Mouse (Mus musculus): Measurements from ENCODE around the gene Mapk9. TPM values are rescaled to one million over a fixed set of nuclear protein-coding genes. Genes with fewer than 3 reads are reported as not detected.

Gene Mapk9
- polyA plus RNA-seq, 1 experiment from 2014 or later, result 36.1 TPM

DNA sequence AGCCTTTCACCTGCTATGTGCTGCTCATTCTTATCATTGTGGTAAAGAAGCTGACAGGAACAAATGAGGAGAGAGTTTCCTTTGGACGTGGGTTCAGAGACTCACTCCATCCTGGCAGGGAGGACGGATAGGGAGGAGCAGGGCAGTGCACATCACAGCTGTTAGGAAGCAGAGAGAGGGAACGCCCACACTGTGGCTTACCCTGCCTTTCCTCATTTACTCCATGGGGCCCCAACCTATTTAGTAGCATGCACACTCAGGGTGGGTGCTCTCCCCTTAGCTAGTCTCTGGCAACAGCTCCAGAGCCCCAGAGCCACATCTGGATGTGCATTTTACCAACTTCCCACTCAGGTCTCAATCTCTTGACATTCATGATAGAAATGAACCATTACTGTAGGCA is 3.8 kb upstream of the Mapk9 start:
- no peaks in the 10 kb centered on the region for H3K27me3 ChIP-seq
- peaks cover 11% of the 10 kb centered on the region for H3K4me1 ChIP-seq
- no peak overlapping the region for H3K4me2 ChIP-seq
- WGBS, result 32% methylated on average over 3 of the region's 3 CpGs
- no peak overlapping the region for H3K27ac ChIP-seq
- H3K9me3 ChIP-seq, result no peaks in the 10 kb centered on the region
- no peaks in the 10 kb centered on the region for H3K36me3 ChIP-seq
- no peak for ATAC-seq (ENCODE audit: borderline replicate concordance, extremely low read depth, low FRiP score, low TSS enrichment)
- H3K4me3 ChIP-seq, result no peak overlapping the region
- no peak overlapping the region for H3K9ac ChIP-seq

DNA sequence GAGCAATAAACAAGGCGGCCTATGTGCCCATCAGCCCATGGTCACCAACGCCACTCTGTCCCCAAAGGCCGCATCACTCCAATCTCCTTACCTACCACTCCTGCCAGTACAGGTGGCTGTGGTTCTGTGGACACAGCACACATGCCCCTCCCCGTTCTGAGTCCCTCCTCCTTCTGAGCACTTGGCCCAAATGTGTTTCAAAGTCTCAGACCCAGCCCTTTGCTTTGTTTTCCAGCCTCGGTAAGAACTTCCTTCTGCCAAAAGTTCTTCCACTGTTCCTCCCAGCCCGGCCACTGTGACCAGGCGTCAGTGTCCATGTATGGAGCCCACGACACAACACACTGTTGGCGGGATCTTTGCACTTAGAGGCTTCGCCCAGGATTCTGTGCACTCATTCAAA is 2.2 kb upstream of the Mapk9 start:
- Histone ChIP-seq H3K4me1 (peaks cover 21% of the 10 kb centered on the region), H3K36me3 (no peaks in the 10 kb centered on the region), H3K4me2 (no peak overlapping the region), H3K27ac (no peak overlapping the region), H3K9me3 (no peaks in the 10 kb centered on the region), H3K4me3 (no peak overlapping the region), H3K9ac (no peak overlapping the region), H3K27me3 (no peaks in the 10 kb centered on the region)
- no peak for ATAC-seq (ENCODE audit: borderline replicate concordance, extremely low read depth, low FRiP score, low TSS enrichment)
- 79% methylated on average over 10 of the region's 10 CpGs for WGBS

DNA sequence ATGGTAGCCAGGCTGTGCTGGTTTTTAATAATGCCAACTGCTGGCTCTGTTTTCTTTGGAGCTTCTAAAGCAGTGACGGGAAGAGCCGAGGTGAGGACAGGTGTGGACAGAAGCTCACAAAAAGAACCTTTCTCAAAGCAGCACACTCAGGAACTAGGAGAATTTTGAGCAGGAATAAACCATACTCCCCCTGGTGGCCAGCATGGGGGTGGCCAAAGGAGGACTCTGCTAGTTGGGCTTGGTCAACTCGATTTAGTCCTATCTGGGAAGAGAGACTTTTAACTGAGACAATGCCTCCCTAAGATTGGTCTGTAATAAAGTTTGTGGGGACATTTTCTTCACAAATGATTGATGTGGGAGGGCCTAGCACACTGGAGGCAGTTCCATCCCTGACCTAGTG is 1.6 kb upstream of the Mapk9 start:
- Histone ChIP-seq H3K4me2 (no peak overlapping the region), H3K4me1 (peaks cover 21% of the 10 kb centered on the region), H3K4me3 (no peak overlapping the region), H3K27ac (no peak overlapping the region), H3K9me3 (no peaks in the 10 kb centered on the region), H3K27me3 (no peaks in the 10 kb centered on the region), H3K36me3 (0 out of 2 replicates have a peak, but pooled peaks cover 3% of the 10 kb centered on the region), H3K9ac (no peak overlapping the region)
- 41% methylated on average over 3 of the region's 3 CpGs for WGBS
- ATAC-seq (ENCODE audit: borderline replicate concordance, extremely low read depth, low FRiP score, low TSS enrichment), result no peak

DNA sequence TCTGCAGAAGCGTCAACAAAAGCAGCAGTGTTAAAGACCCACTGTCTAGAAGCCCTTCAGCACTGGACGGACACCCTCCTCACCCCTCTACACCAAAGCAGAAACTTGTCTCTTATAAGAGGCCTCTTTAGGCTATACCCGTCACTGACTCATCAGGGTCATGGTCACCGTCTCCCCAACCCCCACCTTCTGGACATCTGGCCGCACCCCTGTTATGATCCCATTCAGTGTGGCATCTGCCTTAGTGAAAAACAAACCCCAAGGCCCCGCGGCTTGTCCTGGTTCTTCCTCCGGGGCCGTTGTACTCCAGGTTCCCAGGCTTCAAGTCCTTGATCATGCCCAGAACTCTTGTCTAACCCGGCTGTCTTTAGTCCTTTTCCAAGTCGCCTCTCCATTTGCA is 593 bp upstream of the Mapk9 start:
- 35% methylated on average over 11 of the region's 11 CpGs for WGBS
- peaks cover 21% of the 10 kb centered on the region for H3K4me1 ChIP-seq
- peaks cover 11% of the 10 kb centered on the region; the same call in 1 of the 2 replicates for H3K36me3 ChIP-seq
- H3K9ac ChIP-seq, result peak overlapping the region; percentile 48
- H3K9me3 ChIP-seq, result no peaks in the 10 kb centered on the region
- no peaks in the 10 kb centered on the region for H3K27me3 ChIP-seq
- H3K27ac ChIP-seq, result peak overlapping the region; percentile 48
- peak overlapping the region; percentile 64 for H3K4me2 ChIP-seq
- no peak for ATAC-seq (ENCODE audit: borderline replicate concordance, extremely low read depth, low FRiP score, low TSS enrichment)
- peak overlapping the region; percentile 70 for H3K4me3 ChIP-seq

DNA sequence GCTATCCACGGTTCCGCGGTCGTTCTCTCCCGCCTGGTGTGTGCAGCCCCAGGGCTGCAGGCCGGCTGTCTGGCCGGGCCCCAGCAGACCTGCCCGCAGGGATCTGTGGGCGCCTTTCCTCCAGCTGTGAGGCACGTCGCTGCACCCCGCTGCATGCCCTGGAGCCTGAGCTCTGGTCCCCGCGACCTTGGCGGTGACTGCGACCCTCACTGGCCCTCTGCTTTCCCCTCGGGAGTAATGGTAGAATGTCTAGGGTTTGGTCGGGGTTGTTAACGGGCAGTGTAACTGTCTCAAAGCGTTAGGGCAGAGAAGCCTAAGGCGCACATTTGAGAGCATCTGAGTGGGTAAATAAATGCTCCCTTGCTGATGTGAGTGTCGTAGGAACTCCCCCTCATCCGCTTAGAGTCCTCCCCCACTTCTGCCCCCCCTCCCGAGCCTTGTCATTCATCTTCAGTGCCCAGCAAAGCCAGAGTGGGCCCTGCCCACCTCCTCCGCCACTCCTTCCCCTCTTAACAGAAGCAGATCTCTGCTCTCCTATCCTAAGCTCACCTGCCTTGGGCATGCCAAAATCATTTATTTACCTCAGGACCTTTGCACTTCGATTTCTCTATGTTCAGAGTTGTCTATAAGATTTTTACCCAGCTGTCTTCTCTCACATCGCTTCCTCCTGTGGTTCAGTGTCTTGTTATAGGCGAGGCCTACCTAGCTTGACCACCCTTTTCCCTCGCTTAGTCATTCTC is 690 bp downstream of the Mapk9 start:
- peaks cover 13% of the 10 kb centered on the region; the same call in 1 of the 2 replicates for H3K36me3 ChIP-seq
- H3K4me2 ChIP-seq, result peak overlapping the region; percentile 64
- no peaks in the 10 kb centered on the region for H3K9me3 ChIP-seq
- H3K4me3 ChIP-seq, result peak overlapping the region; percentile 70
- no peaks in the 10 kb centered on the region for H3K27me3 ChIP-seq
- H3K9ac ChIP-seq, result peak overlapping the region; percentile 80
- 8% methylated on average over 29 of the region's 29 CpGs for WGBS
- peak overlapping the region; percentile 91 for H3K27ac ChIP-seq
- peak; percentile 5 for ATAC-seq (ENCODE audit: borderline replicate concordance, extremely low read depth, low FRiP score, low TSS enrichment)
- peaks cover 21% of the 10 kb centered on the region for H3K4me1 ChIP-seq

DNA sequence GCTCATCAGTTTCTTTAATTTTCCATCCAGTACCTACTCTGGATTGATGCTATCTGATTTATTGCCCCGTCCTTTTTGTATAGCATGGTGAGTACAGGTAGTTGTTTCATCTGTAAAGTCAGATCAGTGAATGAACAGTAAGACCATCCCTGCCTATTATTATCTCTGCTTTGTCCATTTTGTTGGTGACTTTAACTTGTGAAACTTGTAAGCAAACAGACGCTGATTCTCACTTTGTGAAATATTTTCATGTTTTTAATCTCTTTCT is 1.2 kb downstream of the Mapk9 start:
- peaks cover 13% of the 10 kb centered on the region; the same call in 1 of the 2 replicates for H3K36me3 ChIP-seq
- ATAC-seq (ENCODE audit: borderline replicate concordance, extremely low read depth, low FRiP score, low TSS enrichment), result no peak
- no peaks in the 10 kb centered on the region for H3K27me3 ChIP-seq
- H3K9ac ChIP-seq, result peak overlapping the region; percentile 80
- no peak overlapping the region for H3K27ac ChIP-seq
- peak overlapping the region; percentile 64 for H3K4me2 ChIP-seq
- H3K4me1 ChIP-seq, result peaks cover 21% of the 10 kb centered on the region
- 59% methylated on average over 2 of the region's 2 CpGs for WGBS
- H3K9me3 ChIP-seq, result no peaks in the 10 kb centered on the region
- H3K4me3 ChIP-seq, result peak overlapping the region; percentile 70

DNA sequence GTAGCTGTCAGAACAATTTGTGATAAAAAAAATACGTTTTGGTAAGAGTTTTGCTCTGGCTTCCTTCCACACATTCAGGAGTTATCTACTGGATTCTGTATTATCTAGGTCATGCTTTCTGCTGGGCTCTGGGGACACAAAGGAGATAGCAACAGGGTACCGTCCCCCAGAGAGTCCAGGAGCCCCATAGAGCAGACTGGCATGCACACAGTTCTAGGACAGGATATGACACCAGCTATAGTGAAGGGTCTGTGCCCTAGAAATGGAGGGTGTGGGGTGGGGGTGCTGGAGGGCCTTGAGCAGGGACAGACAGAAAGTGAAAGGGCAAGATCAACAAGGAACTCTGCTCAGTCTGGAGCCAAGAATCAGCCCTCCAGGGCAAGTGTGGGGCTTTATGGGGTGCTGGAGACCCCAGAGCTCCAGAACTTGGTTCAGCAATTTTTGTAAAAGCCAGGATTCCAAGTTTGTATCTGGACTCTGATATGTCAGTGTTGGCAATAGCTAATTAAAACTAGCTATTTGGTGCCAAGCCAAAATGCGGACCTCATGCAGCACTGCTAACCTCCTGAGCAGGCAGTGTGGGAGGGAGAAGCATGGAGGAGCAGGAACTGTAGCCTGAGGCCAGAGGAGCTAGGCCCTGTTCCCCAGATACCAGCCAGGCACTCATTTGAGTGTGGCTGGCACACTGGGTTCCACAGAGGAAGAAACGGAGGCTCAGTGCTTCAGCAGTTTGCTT is 1.7 kb downstream of the Mapk9 start:
- H3K27ac ChIP-seq, result no peak overlapping the region
- ATAC-seq (ENCODE audit: borderline replicate concordance, extremely low read depth, low FRiP score, low TSS enrichment), result no peak
- H3K27me3 ChIP-seq, result no peaks in the 10 kb centered on the region
- no peak overlapping the region for H3K4me3 ChIP-seq
- peaks cover 13% of the 10 kb centered on the region; the same call in 1 of the 2 replicates for H3K36me3 ChIP-seq
- 54% methylated on average over 4 of the region's 4 CpGs for WGBS
- no peaks in the 10 kb centered on the region for H3K9me3 ChIP-seq
- no peak overlapping the region for H3K9ac ChIP-seq
- peak overlapping the region; percentile 64; the same call in 1 of the 2 replicates for H3K4me2 ChIP-seq
- H3K4me1 ChIP-seq, result peaks cover 21% of the 10 kb centered on the region

DNA sequence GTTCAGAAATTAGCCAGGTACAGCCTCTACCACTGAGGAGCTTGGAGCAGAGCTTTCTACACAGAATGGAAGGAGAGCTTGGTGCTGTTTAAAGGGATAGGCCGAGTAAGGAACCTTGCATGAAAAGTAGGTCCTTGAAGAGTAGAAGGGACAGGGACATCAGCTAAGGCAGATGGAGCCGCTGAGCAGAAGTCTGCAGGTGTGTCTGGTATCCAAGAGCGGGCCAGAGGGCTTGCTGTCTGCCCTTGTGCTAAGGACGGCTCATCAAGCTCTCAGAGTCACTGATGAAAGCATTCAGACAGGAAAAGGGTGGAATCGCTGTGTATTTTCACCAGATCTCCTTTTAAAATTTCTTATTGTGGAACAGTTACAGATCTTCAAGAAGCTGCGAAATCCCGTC is 3.8 kb downstream of the Mapk9 start:
- H3K9me3 ChIP-seq, result no peaks in the 10 kb centered on the region
- WGBS, result 77% methylated on average over 7 of the region's 7 CpGs
- H3K27me3 ChIP-seq, result no peaks in the 10 kb centered on the region
- ATAC-seq (ENCODE audit: borderline replicate concordance, extremely low read depth, low FRiP score, low TSS enrichment), result no peak
- H3K4me3 ChIP-seq, result no peak overlapping the region
- peaks cover 24% of the 10 kb centered on the region for H3K36me3 ChIP-seq
- H3K9ac ChIP-seq, result no peak overlapping the region
- no peak overlapping the region for H3K4me2 ChIP-seq
- no peak overlapping the region for H3K27ac ChIP-seq
- peaks cover 21% of the 10 kb centered on the region for H3K4me1 ChIP-seq

DNA sequence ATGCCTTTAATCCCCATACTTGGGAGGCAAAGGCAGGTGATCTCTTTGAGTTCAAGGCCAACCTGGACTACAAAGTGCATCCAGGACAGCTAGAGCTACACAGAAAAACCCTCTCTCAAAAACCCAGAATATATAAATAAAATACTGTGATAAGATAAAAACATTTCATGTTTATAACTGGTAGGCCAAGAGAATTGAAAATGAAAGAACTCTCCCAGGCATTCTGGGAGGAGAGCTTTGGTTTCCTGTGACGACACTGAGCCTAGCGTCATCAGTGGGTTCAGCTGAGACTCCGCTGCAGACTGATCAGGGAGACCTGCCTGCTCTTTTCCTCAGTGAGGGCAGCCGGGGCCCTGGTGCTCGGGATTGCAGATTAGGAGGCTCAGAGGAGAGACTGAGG is 8.6 kb downstream of the Mapk9 start:
- no peaks in the 10 kb centered on the region for H3K9me3 ChIP-seq
- WGBS, result 71% methylated on average over 5 of the region's 5 CpGs

DNA sequence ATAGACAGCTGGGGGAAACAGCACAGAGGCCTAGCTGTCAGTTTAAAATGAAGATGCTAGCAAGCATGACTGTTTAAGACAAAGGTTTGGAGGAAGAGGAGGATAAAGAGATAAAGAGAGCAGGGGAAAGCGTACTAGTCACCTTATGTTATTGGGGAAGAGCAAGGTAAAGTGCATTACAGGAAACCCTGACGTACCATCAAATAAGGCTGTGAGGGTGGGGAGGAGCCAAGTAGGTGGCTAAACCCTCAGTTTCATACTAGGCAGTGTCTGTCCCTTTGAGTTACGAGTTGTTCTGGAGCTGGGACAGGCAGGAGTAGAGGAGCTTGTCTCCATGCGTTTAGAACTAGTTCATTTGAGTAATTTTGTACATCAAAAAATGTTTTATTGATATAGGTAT is 14.6 kb downstream of the Mapk9 start:
- no peak overlapping the region for H3K4me2 ChIP-seq
- peaks cover 8% of the 10 kb centered on the region for H3K36me3 ChIP-seq
- H3K4me1 ChIP-seq, result no peaks in the 10 kb centered on the region
- WGBS, result 80% methylated on average over 4 of the region's 4 CpGs
- no peak overlapping the region for H3K27ac ChIP-seq
- H3K4me3 ChIP-seq, result no peak overlapping the region
- no peak for ATAC-seq (ENCODE audit: borderline replicate concordance, extremely low read depth, low FRiP score, low TSS enrichment)
- H3K27me3 ChIP-seq, result no peaks in the 10 kb centered on the region
- no peaks in the 10 kb centered on the region for H3K9me3 ChIP-seq
- no peak overlapping the region for H3K9ac ChIP-seq

More for the DNA sequence above, 8.6 kb downstream of the Mapk9 start:
- peaks cover 26% of the 10 kb centered on the region for H3K36me3 ChIP-seq
- no peaks in the 10 kb centered on the region for H3K4me1 ChIP-seq
- no peak overlapping the region for H3K27ac ChIP-seq
- H3K4me2 ChIP-seq, result no peak overlapping the region
- H3K27me3 ChIP-seq, result no peaks in the 10 kb centered on the region
- no peak overlapping the region for H3K9ac ChIP-seq
- no peak for ATAC-seq (ENCODE audit: borderline replicate concordance, extremely low read depth, low FRiP score, low TSS enrichment)
- H3K4me3 ChIP-seq, result no peak overlapping the region

DNA sequence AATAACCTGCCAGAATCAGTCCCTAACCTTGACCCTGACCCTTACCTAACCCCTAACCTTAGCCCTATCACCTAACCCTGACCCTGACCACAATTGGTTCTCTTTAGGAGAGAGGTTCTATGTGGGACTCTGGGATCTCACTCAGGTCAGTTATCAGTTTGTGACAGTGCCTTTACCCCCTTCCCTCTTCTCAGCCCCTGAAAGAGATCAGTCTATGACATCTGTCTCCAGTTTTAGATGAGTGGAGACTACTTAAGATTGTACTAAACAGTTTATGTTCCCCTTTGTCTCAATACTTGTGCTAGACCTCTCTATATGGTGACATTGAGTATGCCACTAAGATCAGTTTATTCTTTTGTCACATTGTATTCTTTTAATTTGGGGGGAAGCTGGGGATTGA is 17.4 kb downstream of the Mapk9 start:
- Histone ChIP-seq H3K4me2 (no peak overlapping the region), H3K4me3 (no peak overlapping the region), H3K36me3 (peaks cover 10% of the 10 kb centered on the region), H3K9me3 (no peaks in the 10 kb centered on the region), H3K27ac (no peak overlapping the region), H3K4me1 (no peaks in the 10 kb centered on the region), H3K27me3 (no peaks in the 10 kb centered on the region), H3K9ac (no peak overlapping the region)
- ATAC-seq (ENCODE audit: borderline replicate concordance, extremely low read depth, low FRiP score, low TSS enrichment), result no peak

DNA sequence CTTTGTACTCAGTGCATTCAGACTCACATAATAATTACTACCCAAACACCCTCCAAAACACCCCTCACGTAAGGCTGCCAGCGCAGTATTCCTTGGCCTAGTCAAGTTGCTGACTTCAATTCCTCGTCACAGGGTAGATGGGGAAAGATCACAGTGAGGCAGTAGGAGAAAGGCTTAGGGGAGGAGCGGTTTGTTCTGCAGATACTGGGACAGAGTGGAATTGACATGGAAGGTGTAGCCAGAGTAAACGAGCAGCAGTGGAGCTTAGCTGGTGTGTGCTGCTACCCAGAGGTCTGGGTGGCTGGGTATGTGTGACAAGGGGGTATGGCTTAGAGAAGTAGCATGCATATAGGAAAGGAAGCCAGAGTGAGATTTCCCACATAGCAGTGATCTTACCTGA is 20.8 kb downstream of the Mapk9 start:
- H3K9me3 ChIP-seq, result no peaks in the 10 kb centered on the region
- 85% methylated on average over 5 of the region's 5 CpGs for WGBS
- no peak for ATAC-seq (ENCODE audit: borderline replicate concordance, extremely low read depth, low FRiP score, low TSS enrichment)

More for the DNA sequence above, 20.8 kb downstream of the Mapk9 start:
- Histone ChIP-seq H3K27me3 (no peaks in the 10 kb centered on the region), H3K4me2 (no peak overlapping the region), H3K4me3 (no peak overlapping the region), H3K9ac (no peak overlapping the region), H3K36me3 (peaks cover 30% of the 10 kb centered on the region), H3K4me1 (no peaks in the 10 kb centered on the region), H3K27ac (no peak overlapping the region)
